Mouse (Mus musculus) thymus, adult 2 months (tissue): ENCODE results near the gene Alyref.

Experiments
- CTCF ChIP-seq: fragments of 200-500 bp; IDR thresholded peaks from 2 replicates; pipeline ENCODE4 v1.5.1; 2012; ENCODE audit warnings: mild to moderate bottlenecking, control low read depth, low read length, moderate library complexity, borderline replicate concordance; ENCODE audit not compliant: control insufficient read depth, poor library complexity, insufficient read depth; ENCODE audit errors: extremely low read depth
- POLR2A ChIP-seq: fragments of 200-500 bp; IDR thresholded peaks from 2 replicates; pipeline ENCODE4 v1.6.1; 2012; ENCODE audit warnings: mild to moderate bottlenecking, low read length, control low read depth, moderate library complexity; ENCODE audit not compliant: control insufficient read depth, poor library complexity, insufficient read depth; ENCODE audit errors: extremely low read depth

- no peak for TF ChIP-seq CTCF
- no peak for TF ChIP-seq POLR2A
Observed at GRCm38 (mm10) chr11:120548786-120549167, 49.4 kb downstream of the Alyref start.
